Mouse (Mus musculus) erythroblast, embryonic 14.5 days (primary cell): ENCODE data around the gene Slc7a1.

Experiments used
- GATA1 ChIP-seq: IDR thresholded peaks from 2 replicates; pipeline ENCODE4 v1.6.1; 2012; ENCODE audit warnings: low read length, inconsistent platforms, mixed read lengths
- TAL1 ChIP-seq: IDR thresholded peaks from 3 replicates; pipeline ENCODE4 v1.6.1; 2012; ENCODE audit warnings: low read length, inconsistent platforms, mixed read lengths

GRCm38 (mm10) chr5:148412504-148412903 lies 12.8 kb upstream of the Slc7a1 start:
- TF ChIP-seq GATA1, result no peak
- TF ChIP-seq TAL1, result no peak
